Mouse (Mus musculus): Measurements from ENCODE around the gene Gck.

DNA sequence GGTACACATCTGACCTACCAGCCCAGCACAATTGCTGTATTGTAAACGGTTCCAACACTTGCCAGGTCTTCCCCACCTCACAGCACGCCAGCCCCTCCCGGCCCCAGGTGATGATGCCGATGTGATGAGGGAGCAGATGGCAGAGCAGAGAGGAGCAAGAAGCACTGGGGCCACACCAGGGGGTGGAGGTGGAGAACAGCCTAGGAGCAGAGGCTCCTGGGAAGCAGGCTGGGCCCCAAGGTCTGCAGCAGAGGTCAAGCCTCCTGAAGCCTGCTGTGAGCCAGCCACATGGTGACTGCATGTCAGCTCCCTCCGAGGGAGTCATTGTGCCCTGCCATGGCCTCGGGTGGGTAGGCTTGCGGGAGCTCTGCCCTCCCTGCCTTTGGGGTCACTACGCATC lies 30.7 kb upstream of the Gck start:
- TF ChIP-seq CTCF (IDR thresholded peaks at IDR 0.05; ENCODE audit: low read depth, low read length) (no peak), POLR2A (IDR thresholded peaks at IDR 0.05; ENCODE audit: insufficient read depth, low read length) (no peak), EP300 (IDR thresholded peaks at IDR 0.05; ENCODE audit: insufficient read depth, low read depth, low read length) (no peak)

Data from ES-Bruce4 (cell line).